Mouse (Mus musculus): ENCODE data around the gene Hpd.

Gene Hpd

GRCm38 (mm10) chr5:123151077-123151476, 31.4 kb downstream of the Hpd start:
- in situ Hi-C loops (cut with MboI; ENCODE audit: unreplicated experiment in 2 of 2), result loop anchor here in 1 of 2 experiments (25.0 kb wide), 1 partner anchor 189 kb away; no protein-coding TSS in a partner anchor

DNA sequence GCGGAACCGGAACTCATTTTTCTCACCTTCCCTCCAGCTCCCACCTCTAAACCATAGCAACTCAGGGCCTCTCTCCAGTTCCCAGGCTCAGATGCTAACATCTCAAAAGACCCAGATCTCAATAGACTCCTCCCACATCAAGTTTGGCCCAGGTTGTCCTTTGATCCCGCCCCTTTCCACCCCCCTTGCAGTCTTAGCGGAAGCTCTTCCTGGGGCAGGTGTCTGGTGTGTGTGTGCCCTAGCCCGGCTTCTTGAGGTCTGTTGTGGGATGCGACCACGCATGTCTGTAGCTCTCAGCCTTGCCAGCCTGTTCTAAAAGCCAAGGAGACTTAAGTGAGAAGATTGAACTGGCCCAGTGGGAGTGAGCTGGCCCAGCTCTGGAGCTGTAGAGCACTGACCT, 31.9 kb downstream of the Hpd start:
- in situ Hi-C loops (cut with MboI; ENCODE audit: unreplicated experiment in 2 of 2), result loop anchor here in 1 of 2 experiments (25.0 kb wide), 1 partner anchor 188 kb away; no protein-coding TSS in a partner anchor

- in situ Hi-C loops (cut with MboI; ENCODE audit: unreplicated experiment in 2 of 2), result loop anchor here in 1 of 2 experiments (10.0 to 25.0 kb wide), 2 partner anchors 175 to 187 kb away; no protein-coding TSS in a partner anchor
Measured at GRCm38 (mm10) chr5:123149451-123150400, 32.8 kb downstream of the Hpd start.

- in situ Hi-C loops (cut with MboI; ENCODE audit: unreplicated experiment in 2 of 2), result loop anchor here in 1 of 2 experiments (10.0 kb wide), 1 partner anchor 177 kb away; no protein-coding TSS in a partner anchor
Measured at GRCm38 (mm10) chr5:123148073-123148722, 34.3 kb downstream of the Hpd start.

DNA sequence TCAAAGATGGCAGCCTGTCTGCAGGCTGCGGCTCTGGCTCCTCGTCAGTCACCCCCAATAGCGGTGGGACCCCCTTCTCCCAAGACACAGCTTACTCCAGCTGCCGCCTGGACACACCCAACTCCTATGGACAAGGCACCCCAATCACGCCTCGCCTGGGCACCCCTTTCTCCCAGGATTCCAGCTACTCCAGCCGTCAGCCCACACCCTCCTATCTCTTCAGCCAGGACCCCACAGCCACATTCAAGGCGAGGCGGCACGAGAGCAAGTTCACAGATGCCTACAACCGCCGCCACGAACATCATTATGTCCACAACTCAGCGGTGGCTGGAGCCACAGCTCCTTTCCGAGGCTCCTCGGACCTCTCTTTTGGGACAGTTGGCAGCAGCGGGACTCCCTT, 35.0 kb downstream of the Hpd start:
- in situ Hi-C loops (cut with MboI; ENCODE audit: unreplicated experiment in 2 of 2), result loop anchor here in 1 of 2 experiments (10.0 kb wide), 1 partner anchor 177 kb away; no protein-coding TSS in a partner anchor

DNA sequence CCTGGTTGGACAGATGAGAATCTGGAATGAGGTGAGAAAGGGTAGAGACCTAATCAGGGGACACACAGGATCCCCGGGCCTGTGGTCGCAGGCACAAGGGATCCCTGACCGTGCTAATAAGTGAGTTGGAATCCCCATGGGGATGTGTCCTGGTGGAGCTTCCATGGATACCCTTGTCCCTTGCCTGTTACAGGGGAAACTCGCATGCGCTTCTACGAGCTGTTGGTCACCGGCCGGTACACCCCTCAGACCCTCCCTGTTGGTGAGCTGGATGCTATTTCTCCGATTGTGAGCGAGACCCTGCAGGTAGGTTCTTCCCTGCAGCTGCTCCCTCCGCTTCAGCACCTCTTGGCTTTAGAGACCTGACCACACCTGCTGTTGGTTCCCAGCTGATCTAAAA, 36.2 kb downstream of the Hpd start:
- in situ Hi-C loops (cut with MboI; ENCODE audit: unreplicated experiment in 2 of 2), result loop anchor here in 1 of 2 experiments (10.0 kb wide), 1 partner anchor 178 kb away; no protein-coding TSS in a partner anchor

DNA sequence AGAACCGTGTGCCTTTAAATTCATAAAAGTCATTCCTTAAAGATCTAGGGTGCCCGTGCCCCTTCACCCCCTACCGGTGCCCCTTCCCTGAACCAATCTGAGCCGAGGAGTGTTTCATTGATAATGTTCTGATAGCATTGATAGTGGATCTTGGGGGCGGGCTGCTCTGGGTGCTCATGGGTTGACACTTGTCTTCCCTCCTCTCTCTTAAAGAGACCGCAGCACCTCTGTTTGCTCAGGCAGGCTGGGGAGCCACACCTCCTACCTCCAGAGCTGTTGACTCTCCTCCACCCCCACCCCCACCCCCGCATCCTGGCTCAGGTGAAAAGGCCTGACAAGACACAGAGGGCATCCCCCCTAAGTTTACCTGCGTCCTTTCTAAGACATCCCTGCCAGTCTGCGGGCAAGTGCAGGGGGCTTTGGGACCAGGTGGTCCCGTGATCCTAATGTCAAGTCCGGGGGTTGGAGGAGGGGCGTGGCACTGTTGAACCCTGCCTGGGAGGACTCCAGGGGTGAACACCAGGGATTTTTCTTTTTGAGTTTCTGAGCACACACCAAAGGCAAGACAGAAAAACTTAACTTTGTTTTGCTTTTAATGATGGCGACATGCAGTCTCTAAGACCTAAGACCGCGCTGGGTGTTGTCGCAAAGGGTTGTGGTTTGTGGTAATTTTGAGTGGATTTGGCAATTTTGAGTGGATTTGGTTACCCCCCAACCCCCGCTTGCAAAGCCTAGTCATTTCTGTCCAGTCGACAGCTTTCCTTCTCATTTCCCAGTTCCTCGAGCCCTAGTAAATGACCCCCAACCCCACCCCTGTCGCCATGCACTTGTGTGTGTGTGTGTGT, 37.6 kb downstream of the Hpd start:
- in situ Hi-C loops (cut with MboI; ENCODE audit: unreplicated experiment in 2 of 2), result loop anchor here in 1 of 2 experiments (10.0 kb wide), 1 partner anchor 180 kb away; no protein-coding TSS in a partner anchor

GRCm38 (mm10) chr5:123143971-123144745, 38.4 kb downstream of the Hpd start:
- in situ Hi-C loops (cut with MboI; ENCODE audit: unreplicated experiment in 2 of 2), result loop anchor here in 1 of 2 experiments (10.0 kb wide), 1 partner anchor 181 kb away; no protein-coding TSS in a partner anchor

- in situ Hi-C loops (cut with MboI; ENCODE audit: unreplicated experiment in 2 of 2), result loop anchor here in 1 of 2 experiments (10.0 kb wide), 1 partner anchor 181 kb away; no protein-coding TSS in a partner anchor
Measured at GRCm38 (mm10) chr5:123143251-123143970, 39.1 kb downstream of the Hpd start.

- in situ Hi-C loops (cut with MboI; ENCODE audit: unreplicated experiment in 2 of 2), result loop anchor here in 1 of 2 experiments (10.0 kb wide), 1 partner anchor 182 kb away; no protein-coding TSS in a partner anchor
Measured at GRCm38 (mm10) chr5:123142161-123143157, 40.1 kb downstream of the Hpd start, which contains the start of gene Setd1b. TSS of gene Setd1b (plus strand) at chr5:123142193.

DNA sequence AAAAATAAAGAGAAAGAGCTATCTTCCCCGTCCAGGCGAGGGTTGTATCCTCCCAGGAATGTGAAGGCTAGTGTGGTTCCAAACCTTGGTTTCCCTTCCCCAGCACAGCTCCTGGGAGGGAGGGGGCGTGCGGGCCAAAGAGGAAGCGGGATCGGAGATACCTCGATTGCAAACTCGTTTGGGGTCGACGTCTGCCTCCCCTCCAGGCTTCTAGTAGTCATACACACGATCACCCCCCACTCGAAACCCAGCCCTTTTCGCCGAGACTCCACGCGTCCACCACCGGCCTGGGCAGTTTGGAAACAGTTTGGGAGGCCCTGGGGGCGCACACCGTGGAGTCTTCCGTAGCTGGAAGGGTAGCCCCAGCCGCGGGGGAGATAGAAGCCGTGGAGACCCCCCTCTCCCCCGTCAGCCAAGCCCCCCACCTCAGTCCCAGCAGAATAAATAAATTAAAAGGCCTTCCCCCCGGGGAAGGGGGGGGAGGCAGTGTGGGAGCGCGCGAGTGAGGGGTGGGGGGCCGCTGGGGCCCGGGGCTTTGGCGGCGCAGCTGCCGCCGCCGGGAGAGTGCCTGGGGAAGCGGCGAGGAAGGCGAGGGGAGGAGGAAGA, 40.9 kb downstream of the Hpd start:
- in situ Hi-C loops (cut with MboI; ENCODE audit: unreplicated experiment in 2 of 2), result loop anchor here in 1 of 2 experiments (10.0 kb wide), 1 partner anchor 183 kb away; no protein-coding TSS in a partner anchor

DNA sequence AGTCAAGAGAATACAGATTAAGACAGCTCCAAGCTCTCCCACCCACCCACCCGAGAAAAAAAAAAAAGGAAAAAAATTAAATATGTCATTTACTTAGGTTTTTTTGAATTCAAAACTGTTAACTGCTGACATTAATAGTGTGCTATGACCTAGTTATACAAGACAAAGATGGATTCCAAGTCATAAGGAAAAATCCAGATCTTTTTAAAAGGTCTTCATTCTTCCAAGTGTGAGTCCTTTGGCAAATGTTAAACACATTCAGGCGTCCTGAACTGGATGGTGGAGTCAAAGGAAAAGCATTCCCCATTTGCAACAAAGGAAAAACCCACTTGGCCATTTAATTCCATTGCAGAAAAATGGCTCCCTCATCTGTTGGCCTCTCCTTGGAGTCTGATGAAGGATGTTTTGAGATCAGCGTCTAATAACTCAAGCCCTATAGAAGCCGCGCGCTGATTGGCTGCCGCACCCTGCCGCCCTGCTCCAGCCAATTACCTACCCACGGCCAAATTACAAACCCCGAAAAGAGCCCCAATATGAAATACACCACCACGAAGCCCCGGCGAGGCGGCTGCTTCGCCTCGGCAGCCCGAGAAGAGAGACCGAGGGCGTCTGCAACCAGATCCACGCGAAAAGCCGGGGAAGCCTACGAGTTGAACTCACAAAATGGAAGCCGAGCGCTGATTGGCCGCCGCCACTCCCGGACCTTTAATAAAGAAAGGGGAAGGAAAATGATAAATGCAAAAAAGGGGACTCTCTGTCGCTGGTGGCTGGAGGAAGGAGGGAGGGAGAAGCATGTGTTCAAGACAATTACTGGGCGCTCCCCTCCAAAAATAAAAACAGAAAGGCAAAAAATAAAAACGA, 41.6 kb downstream of the Hpd start:
- in situ Hi-C loops (cut with MboI; ENCODE audit: unreplicated experiment in 2 of 2), result loop anchor here in 1 of 2 experiments (10.0 kb wide), 1 partner anchor 184 kb away; no protein-coding TSS in a partner anchor

GRCm38 (mm10) chr5:123139722-123140627, 42.6 kb downstream of the Hpd start:
- in situ Hi-C loops (cut with MboI; ENCODE audit: unreplicated experiment in 2 of 2), result loop anchor here in 1 of 2 experiments (10.0 kb wide), 1 partner anchor 185 kb away; no protein-coding TSS in a partner anchor

DNA sequence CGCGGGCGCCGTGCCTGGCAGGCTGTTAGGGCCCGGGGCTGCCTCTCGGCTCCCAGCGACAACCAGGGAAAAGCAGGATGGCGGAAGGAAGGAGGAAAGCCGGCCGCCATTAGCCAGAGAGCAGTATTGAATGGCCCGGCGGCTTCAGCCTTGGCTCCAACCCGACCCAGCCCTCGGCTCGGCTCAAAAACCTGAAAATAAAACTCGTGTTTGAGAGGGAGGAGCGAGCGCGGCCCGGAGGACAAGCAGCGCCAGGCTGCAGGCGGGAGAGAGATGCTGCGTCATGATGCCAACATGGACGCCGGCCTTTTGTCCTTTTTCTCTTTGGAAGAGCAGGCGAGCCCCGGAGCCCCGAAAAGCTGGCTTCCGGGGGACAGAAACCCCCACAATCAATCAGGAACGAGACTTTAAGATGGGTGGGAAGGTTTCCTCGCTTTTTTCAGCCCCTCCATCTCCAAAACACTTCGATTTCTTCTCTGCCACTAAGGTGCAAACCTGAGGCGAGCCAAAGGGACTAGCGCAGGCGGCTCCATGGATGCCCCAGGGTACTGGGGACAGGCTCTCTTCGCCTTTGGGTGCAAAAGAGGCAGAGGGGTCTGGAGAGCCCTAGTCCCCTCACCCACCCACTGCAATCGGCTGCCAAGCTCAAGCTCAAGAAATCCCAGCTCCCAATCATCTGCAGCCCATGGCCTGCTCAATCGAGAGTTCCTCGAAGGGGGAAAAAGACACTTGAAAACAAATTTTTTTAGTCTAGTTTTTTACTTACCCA, 43.4 kb downstream of the Hpd start:
- in situ Hi-C loops (cut with MboI; ENCODE audit: unreplicated experiment in 2 of 2), result no loop called here
